Mouse (Mus musculus) lung, embryonic 14.5 days (tissue): ENCODE data around the gene Col4a1. TPM values are rescaled to one million over a fixed set of nuclear protein-coding genes. Genes with fewer than 3 reads are reported as not detected.

ENCODE experiments used
- ATAC-seq: fragments of 200-750 bp; cut with Nextera tagmentation; 2 replicates; pipeline ENCODE4 v1.8.0; 2017; ENCODE audit warnings: mild to moderate bottlenecking, moderate TSS enrichment, moderate library complexity; ENCODE audit not compliant: insufficient read depth
- DNase-seq: peaks from one replicate; pipeline ENCODE4 v3.0.0-alpha.2; 2015
- H3K27ac ChIP-seq: fragments of 300-500 bp; sonication (generic); 2 replicates; pipeline ENCODE4 v1.5.1; 2014; ENCODE audit warnings: low read depth, mild to moderate bottlenecking, moderate library complexity
- H3K27me3 ChIP-seq: fragments of 300-500 bp; sonication (generic); 2 replicates; pipeline ENCODE4 v1.6.1; 2014; ENCODE audit warnings: low read length, control low read depth; ENCODE audit not compliant: insufficient read depth
- H3K36me3 ChIP-seq: fragments of 300-500 bp; sonication (generic); 2 replicates; pipeline ENCODE4 v1.6.1; 2014; ENCODE audit warnings: control low read depth; ENCODE audit not compliant: insufficient read depth
- H3K4me1 ChIP-seq: fragments of 300-500 bp; sonication (generic); 2 replicates; pipeline ENCODE4 v1.6.1; 2014; ENCODE audit warnings: antibody characterized with exemption, control low read depth; ENCODE audit not compliant: insufficient read depth
- H3K4me2 ChIP-seq: fragments of 300-500 bp; sonication (generic); 2 replicates; pipeline ENCODE4 v1.6.1; 2014; ENCODE audit warnings: mild to moderate bottlenecking
- H3K4me3 ChIP-seq: fragments of 300-500 bp; sonication (generic); 2 replicates; pipeline ENCODE4 v1.5.1; 2014; ENCODE audit warnings: low read depth, low read length
- H3K9ac ChIP-seq: fragments of 300-500 bp; sonication (generic); 2 replicates; pipeline ENCODE4 v1.6.1; 2014
- H3K9me3 ChIP-seq: fragments of 300-500 bp; sonication (generic); 2 replicates; pipeline ENCODE4 v1.6.1; 2016; ENCODE audit warnings: low read depth, low read length, control low read depth
- CTCF ChIP-seq: IDR thresholded peaks from 2 replicates; pipeline ENCODE4 v1.5.1; 2016; ENCODE audit warnings: antibody characterized with exemption, low read depth
- WGBS: fragments of 180-500 bp; shearing (Covaris S2); extraction: QIAGEN DNeasy Blood & Tissue Kit; methylation state at CpG from one replicate; pipeline ENCODE4 v1.1.7; 2014; 5-methylcytosine and 5-hydroxymethylcytosine counted together
- polyA plus RNA-seq: library from polyadenylated mRNA; unstranded; fragments of >200 nt; fragmentation: Nextera tagmentation; extraction: Ambion mirVana; gene quantifications from 2 replicates; pipeline ENCODE4 v1.2.1, GENCODE M21; 2014

Gene Col4a1
- polyA plus RNA-seq, 1 experiment from 2014 or later, result 389 TPM

- Histone ChIP-seq H3K4me1 (peaks cover 35% of the 10 kb centered on the region), H3K4me3 (no peak overlapping the region), H3K27ac (0 out of 2 replicates have a peak overlapping the region, but pooled peaks have one; percentile 21), H3K9me3 (no peaks in the 10 kb centered on the region), H3K4me2 (no peak overlapping the region), H3K9ac (no peak overlapping the region), H3K36me3 (peaks cover 29% of the 10 kb centered on the region), H3K27me3 (no peaks in the 10 kb centered on the region)
- DNase-seq (no peak), ATAC-seq (no peak)
- 36% methylated on average over 7 of the region's 7 CpGs for WGBS
- TF ChIP-seq CTCF, result no peak
These were observed 63.9 kb downstream of the Col4a1 start for GRCm38 (mm10) chr8:11248712-11249111.

GRCm38 (mm10) chr8:11241488-11241887, 71.1 kb downstream of the Col4a1 start:
- peaks cover 94% of the 10 kb centered on the region for H3K36me3 ChIP-seq
- no peak overlapping the region for H3K4me2 ChIP-seq
- TF ChIP-seq CTCF, result no peak
- H3K27me3 ChIP-seq, result no peaks in the 10 kb centered on the region
- WGBS, result 46% methylated on average over 2 of the region's 2 CpGs
- no peaks in the 10 kb centered on the region for H3K9me3 ChIP-seq
- ATAC-seq, result no peak
- DNase-seq, result no peak
- no peak overlapping the region for H3K27ac ChIP-seq
- H3K4me3 ChIP-seq, result no peak overlapping the region
- no peaks in the 10 kb centered on the region for H3K4me1 ChIP-seq
- H3K9ac ChIP-seq, result no peak overlapping the region

GRCm38 (mm10) chr8:11234879-11235210, 77.8 kb downstream of the Col4a1 start:
- no peak overlapping the region for H3K27ac ChIP-seq
- ATAC-seq, result no peak

GRCm38 (mm10) chr8:11234151-11234878, 78.3 kb downstream of the Col4a1 start:
- WGBS, result 48% methylated on average over 10 of the region's 10 CpGs
- peaks cover 88% of the 10 kb centered on the region for H3K36me3 ChIP-seq
- DNase-seq (peak; percentile 53), ATAC-seq (no peak)
- H3K9me3 ChIP-seq, result no peaks in the 10 kb centered on the region
- H3K4me3 ChIP-seq, result no peak overlapping the region
- no peak overlapping the region for H3K27ac ChIP-seq
- no peaks in the 10 kb centered on the region for H3K27me3 ChIP-seq
- no peak overlapping the region for H3K4me2 ChIP-seq
- H3K4me1 ChIP-seq, result no peaks in the 10 kb centered on the region
- no peak for TF ChIP-seq CTCF
- H3K9ac ChIP-seq, result no peak overlapping the region

More at GRCm38 (mm10) chr8:11234879-11235210, 77.8 kb downstream of the Col4a1 start:
- no peaks in the 10 kb centered on the region for H3K9me3 ChIP-seq
- no peak for DNase-seq
- H3K4me1 ChIP-seq, result no peaks in the 10 kb centered on the region
- no peak for TF ChIP-seq CTCF
- H3K4me3 ChIP-seq, result no peak overlapping the region
- H3K27me3 ChIP-seq, result no peaks in the 10 kb centered on the region
- no peak overlapping the region for H3K4me2 ChIP-seq
- 81% methylated on average over 6 of the region's 6 CpGs for WGBS
- no peak overlapping the region for H3K9ac ChIP-seq
- peaks cover 88% of the 10 kb centered on the region for H3K36me3 ChIP-seq

GRCm38 (mm10) chr8:11233009-11233408, 79.6 kb downstream of the Col4a1 start:
- WGBS, result 72% methylated on average over 4 of the region's 4 CpGs
- ATAC-seq, result no peak
- Histone ChIP-seq H3K9ac (no peak overlapping the region), H3K9me3 (no peaks in the 10 kb centered on the region), H3K4me1 (no peaks in the 10 kb centered on the region), H3K27me3 (no peaks in the 10 kb centered on the region), H3K4me2 (no peak overlapping the region), H3K27ac (no peak overlapping the region), H3K4me3 (no peak overlapping the region), H3K36me3 (peaks cover 87% of the 10 kb centered on the region)
- TF ChIP-seq CTCF, result no peak
- no peak for DNase-seq

GRCm38 (mm10) chr8:11230277-11230676, 82.3 kb downstream of the Col4a1 start:
- no peaks in the 10 kb centered on the region for H3K27me3 ChIP-seq
- no peak for TF ChIP-seq CTCF
- H3K4me3 ChIP-seq, result no peak overlapping the region
- WGBS, result 51% methylated on average over 4 of the region's 4 CpGs
- peaks cover 85% of the 10 kb centered on the region for H3K36me3 ChIP-seq
- H3K4me1 ChIP-seq, result no peaks in the 10 kb centered on the region
- H3K9me3 ChIP-seq, result no peaks in the 10 kb centered on the region
- no peak overlapping the region for H3K4me2 ChIP-seq
- no peak overlapping the region for H3K9ac ChIP-seq
- no peak overlapping the region for H3K27ac ChIP-seq
- ATAC-seq, result no peak
- no peak for DNase-seq

GRCm38 (mm10) chr8:11227421-11227820, 85.2 kb downstream of the Col4a1 start:
- no peak for DNase-seq

More at GRCm38 (mm10) chr8:11227421-11227820, 85.2 kb downstream of the Col4a1 start:
- WGBS, result 68% methylated on average over 7 of the region's 7 CpGs
- no peak for TF ChIP-seq CTCF
- Histone ChIP-seq H3K4me1 (no peaks in the 10 kb centered on the region), H3K4me3 (no peak overlapping the region), H3K9ac (no peak overlapping the region), H3K27me3 (no peaks in the 10 kb centered on the region), H3K27ac (no peak overlapping the region), H3K4me2 (no peak overlapping the region), H3K9me3 (no peaks in the 10 kb centered on the region), H3K36me3 (peaks cover 87% of the 10 kb centered on the region)
- ATAC-seq, result no peak
